Mouse (Mus musculus): ENCODE measurements at regions not wholly inside any gene's neighbourhood (a gene's known extent, or its start where the extent isn't known, plus 50 kb on each side); places are given as distances from the start of the nearest gene placed in this dataset.

DNA sequence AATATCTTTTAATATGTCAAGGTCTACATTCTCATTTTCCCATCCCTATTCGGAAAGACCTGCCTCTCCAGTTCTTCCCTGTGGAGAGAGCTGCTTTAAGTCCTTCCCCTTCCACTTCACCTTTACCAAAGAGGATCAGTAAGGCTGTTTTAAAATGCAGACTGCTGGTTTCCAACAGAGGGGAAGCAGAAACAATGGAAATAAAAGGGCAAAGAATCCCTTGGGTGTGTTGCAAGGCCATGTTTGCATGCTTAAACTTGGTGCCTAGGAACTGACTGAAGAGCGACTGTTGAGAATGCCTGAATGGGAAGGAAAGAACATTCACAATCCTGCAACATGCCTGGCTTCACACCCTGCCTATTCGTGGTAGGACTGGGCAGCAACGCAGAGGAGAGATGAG lies 2759.1 kb upstream of the 5930422O12Rik start:
- DNase-seq: no peak

GRCm38 (mm10) chr8:30677423-30677822 lies 2751.1 kb upstream of the 5930422O12Rik start:
- no peak for DNase-seq

DNA sequence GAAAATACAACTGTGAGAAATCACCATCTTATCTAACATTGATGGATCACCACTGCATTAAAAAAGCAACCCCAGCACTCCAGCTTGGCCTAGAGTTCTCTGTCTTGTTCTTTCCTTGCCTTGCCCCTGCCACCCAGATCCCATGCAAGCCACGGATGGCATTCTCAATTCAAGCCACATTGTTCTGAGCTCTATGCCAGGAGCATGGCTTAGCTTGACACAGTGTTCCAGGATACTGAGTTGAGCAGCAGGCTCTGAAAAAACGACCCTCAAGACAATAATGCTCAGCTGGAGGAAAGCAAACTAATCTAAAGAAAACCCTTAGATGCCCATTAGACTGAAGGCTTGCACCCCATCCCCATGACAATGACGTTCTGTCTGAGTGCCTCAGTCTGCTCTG lies 2746.3 kb upstream of the 5930422O12Rik start:
- DNase-seq: no peak

GRCm38 (mm10) chr8:30686539-30686938 lies 2742.0 kb upstream of the 5930422O12Rik start:
- no peak for DNase-seq

DNA sequence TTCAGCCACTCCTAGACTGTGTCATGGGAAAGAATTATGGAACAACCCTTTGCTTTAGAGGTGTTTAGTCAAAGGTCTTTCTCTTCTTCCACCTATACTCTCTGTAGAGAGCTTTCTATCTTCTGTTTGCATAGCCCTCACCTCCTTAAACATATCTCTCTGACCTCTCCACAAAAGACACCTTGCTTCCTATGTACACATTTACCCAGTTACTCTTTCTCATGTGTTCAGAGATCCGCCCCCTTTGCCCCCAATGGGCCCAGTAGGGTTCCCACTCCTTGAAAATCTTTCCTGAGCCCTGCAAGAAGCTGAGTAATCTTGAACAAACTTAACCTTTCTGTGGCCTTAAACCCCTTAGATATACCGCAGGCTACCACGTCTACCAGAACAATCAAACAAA lies 2734.4 kb upstream of the 5930422O12Rik start:
- DNase-seq: no peak

DNA sequence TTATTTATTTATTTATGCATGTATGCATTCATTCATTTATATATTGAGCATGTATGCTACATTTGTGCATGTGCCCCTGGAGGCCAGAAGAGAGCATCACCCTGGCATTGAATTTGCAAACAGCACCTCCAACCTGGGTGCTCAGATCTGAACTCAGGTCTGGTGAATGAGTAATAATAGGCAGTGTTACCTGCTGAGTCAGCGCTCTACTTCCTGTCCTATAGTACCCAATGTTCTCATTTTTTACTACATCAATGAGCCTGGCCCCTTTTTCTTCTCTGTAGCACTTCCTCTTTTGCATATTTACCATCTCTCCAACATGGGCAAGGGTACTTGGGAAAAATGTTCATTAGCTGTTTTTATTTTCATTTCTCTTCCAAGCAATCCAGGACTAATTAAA lies 2711.9 kb upstream of the 5930422O12Rik start:
- no peak for DNase-seq

DNA sequence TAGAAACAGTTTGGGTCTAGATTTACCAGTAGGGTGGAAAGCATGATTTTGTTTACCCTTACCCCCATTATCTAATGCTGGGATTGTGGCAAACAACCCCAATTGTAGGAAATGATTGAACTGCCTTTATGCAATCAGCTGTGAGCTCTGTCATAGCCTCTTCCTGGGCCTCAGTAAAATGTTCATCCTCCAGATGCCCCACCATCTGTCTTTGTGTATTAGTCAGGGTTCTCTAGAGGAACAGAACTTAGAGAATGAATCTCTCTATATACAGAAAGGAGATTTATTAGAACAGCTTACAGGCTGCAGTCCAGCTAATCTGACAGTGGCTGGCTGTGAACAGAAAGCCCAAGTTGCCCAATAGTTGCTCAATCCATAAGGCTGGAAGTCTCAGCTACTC lies 2698.1 kb upstream of the 5930422O12Rik start:
- DNase-seq: peak; percentile 6 to 11

DNA sequence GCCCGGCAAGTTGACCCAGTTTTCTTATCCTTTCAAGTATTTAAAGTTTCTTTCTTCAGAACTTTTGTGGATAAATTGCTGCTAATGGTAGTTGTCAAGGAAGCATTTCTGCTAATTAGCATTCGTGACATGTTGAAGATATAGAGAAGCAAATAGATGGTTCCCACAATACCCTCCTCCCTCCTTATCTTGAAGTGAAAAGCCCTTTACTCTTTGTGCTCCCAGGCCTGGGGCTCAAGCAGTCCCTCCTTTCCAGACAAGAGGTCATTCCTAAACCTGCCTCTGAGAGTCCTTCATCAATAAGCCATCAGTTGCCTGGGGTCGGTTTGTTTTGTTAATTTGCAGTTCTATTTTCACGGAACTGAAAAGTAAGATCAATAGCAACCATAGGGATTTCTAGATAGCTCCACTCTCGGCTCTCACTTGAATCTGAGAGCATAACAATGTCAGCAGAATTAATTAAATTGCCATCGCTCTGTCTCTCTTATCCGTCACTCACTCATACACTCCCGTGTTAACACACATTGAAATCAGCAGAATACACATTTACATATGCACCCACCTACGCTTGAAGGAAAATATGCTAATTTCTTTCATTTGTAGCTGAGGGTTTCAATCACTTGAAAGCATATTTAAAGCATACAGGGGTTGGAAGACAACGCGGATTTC lies 2695.8 kb upstream of the 5930422O12Rik start:
- DNase-seq: no peak

DNA sequence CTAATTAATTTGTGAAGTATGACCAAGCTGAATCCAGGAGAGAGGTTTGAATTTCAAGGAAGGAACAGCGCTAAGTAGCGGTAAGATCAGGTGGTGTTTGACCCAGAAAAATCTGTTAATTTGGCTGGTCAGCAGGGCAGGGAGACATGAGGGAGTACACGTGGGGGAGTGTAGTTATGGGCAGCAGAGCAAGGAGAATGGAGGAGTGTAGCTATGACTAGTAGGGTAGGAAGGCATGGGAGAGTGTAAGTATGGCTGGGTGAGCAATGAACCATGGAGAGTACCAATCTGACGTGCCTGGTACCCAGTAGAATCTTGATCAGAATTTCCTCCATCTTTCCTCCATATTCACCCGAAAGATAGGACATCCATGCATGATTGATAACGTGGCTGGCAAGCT lies 2695.1 kb upstream of the 5930422O12Rik start:
- peak; percentile 12 to 23 for DNase-seq

GRCm38 (mm10) chr8:30735338-30735737 lies 2693.2 kb upstream of the 5930422O12Rik start:
- DNase-seq: no peak

GRCm38 (mm10) chr8:30735740-30736139 lies 2692.8 kb upstream of the 5930422O12Rik start:
- DNase-seq: no peak

DNA sequence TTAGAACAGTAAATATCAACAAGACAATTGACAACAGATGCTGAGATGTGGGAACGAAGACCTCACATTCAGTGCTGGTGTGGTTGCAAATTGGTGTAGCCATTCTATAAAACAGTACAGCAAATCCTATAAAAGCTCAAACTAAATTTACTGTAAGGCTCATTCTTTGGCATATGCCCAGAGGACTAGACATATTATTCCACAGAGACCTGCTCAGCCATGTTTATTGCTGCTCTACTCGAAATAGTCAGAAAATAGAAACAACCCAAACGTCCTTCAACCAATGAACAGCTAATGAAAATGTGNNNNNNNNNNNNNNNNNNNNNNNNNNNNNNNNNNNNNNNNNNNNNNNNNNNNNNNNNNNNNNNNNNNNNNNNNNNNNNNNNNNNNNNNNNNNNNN lies 2681.6 kb upstream of the 5930422O12Rik start:
- no peak for DNase-seq
